16 mouse cellular contexts compared by ENCODE assay signal in genomic region chr4:129297724-129298123, GRCm38 (mm10). TPM values are rescaled to one million over a fixed set of nuclear protein-coding genes. Genes with fewer than 3 reads are reported as not detected.
A peak's percentile ranks its signal among the peaks of the same experiment; 100 is the strongest.
DNase-seq lines count a peak whose midpoint lies in the region; ATAC-seq and TF ChIP-seq lines count a peak whose summit lies in the region.
"Had no signal": no experiment of that assay in that cellular context is flagged by ENCODE, and none has a peak within 500 bp of the region (broad histone marks: within the 10 kb centered on the region; RNA-seq: fewer than 3 reads in every experiment).

No protein-coding gene starts in this region.

- H3K4me1 ChIP-seq in midbrain, embryonic 12.5 days: peaks cover 13% of the 10 kb centered on the region
- no peaks in the 10 kb centered on the region for H3K4me1 ChIP-seq in midbrain, postnatal 0 days (ENCODE audit: insufficient read depth, low read length)
- peaks cover 10% of the 10 kb centered on the region for H3K4me1 ChIP-seq in stomach, embryonic 16.5 days (ENCODE audit: control insufficient read depth, insufficient read depth, low read length)
- H3K4me1 ChIP-seq in forebrain, embryonic 14.5 days (ENCODE audit: control insufficient read depth, insufficient read depth, low read length): no peaks in the 10 kb centered on the region
- H3K4me1 ChIP-seq in liver, embryonic 11.5 days (replicated peaks; ENCODE audit: control insufficient read depth, insufficient read depth, low read length): peaks cover 15% of the 10 kb centered on the region
- H3K4me1 ChIP-seq: hindbrain, embryonic 13.5 days had no signal

- H3K27ac ChIP-seq in gastrocnemius, adult 2 months: peak overlapping the region; percentile 86
- H3K27ac ChIP-seq in midbrain, embryonic 12.5 days (replicated peaks): no peak overlapping the region
- H3K27ac ChIP-seq in midbrain, postnatal 0 days (ENCODE audit: low read depth, low read length): no peak overlapping the region
- H3K27ac ChIP-seq in left cerebral cortex, adult 2 months: no peak overlapping the region
- H3K27ac ChIP-seq in stomach, embryonic 16.5 days (ENCODE audit: low read length): peak overlapping the region; percentile 55; the same call in 1 of the 2 replicates
- H3K27ac ChIP-seq in forebrain, embryonic 14.5 days (ENCODE audit: low read depth, low read length): no peak overlapping the region
- H3K27ac ChIP-seq in liver, embryonic 11.5 days (ENCODE audit: low read depth, low read length): no peak overlapping the region
- H3K27ac ChIP-seq: embryonic facial prominence, embryonic 15.5 days; hindbrain, embryonic 13.5 days; liver, embryonic 14.5 days had no signal

- H3K9me3 ChIP-seq in midbrain, embryonic 12.5 days: no peaks in the 10 kb centered on the region
- no peaks in the 10 kb centered on the region for H3K9me3 ChIP-seq in midbrain, postnatal 0 days (ENCODE audit: low read length)
- H3K9me3 ChIP-seq in stomach, embryonic 16.5 days (replicated peaks; ENCODE audit: control insufficient read depth, low read length): 0 out of 2 replicates have a peak, but pooled peaks cover 4% of the 10 kb centered on the region
- no peaks in the 10 kb centered on the region for H3K9me3 ChIP-seq in forebrain, embryonic 14.5 days (replicated peaks; ENCODE audit: control insufficient read depth, low read length)
- H3K9me3 ChIP-seq in liver, embryonic 11.5 days (ENCODE audit: control insufficient read depth, low read length): no peaks in the 10 kb centered on the region
- H3K9me3 ChIP-seq: embryonic facial prominence, embryonic 15.5 days; hindbrain, embryonic 13.5 days; midbrain, embryonic 13.5 days had no signal

- no peak for DNase-seq in gastrocnemius, adult 2 months
- DNase-seq in gastrocnemius, postnatal 4 days (ENCODE audit: low spot score in 2 of 2): no peak
- no peak for DNase-seq in midbrain, postnatal 0 days (ENCODE audit: low spot score)
- DNase-seq in left cerebral cortex, adult 2 months (ENCODE audit: extremely low spot score in 1 of 2, low spot score in 2 of 2): peak; percentile 28 to 38
- DNase-seq in forebrain, embryonic 14.5 days (ENCODE audit: low spot score): no peak
- DNase-seq in liver, embryonic 11.5 days (ENCODE audit: low spot score): no peak
- DNase-seq: cerebellum, postnatal 25 days; forebrain, postnatal 0 days; kidney, adult 9 months; layer of hippocampus, adult 9-11 months had no signal

- no peak for ATAC-seq in midbrain, embryonic 12.5 days (ENCODE audit: low FRiP score, low read depth)
- ATAC-seq in midbrain, postnatal 0 days (ENCODE audit: low FRiP score): no peak
- peak; percentile 72; the same call in 1 of the 2 replicates for ATAC-seq in stomach, embryonic 16.5 days (ENCODE audit: insufficient read depth, low FRiP score)
- no peak for ATAC-seq in forebrain, embryonic 14.5 days
- ATAC-seq in liver, embryonic 11.5 days (replicated peaks; ENCODE audit: low FRiP score): no peak
- ATAC-seq: forebrain, postnatal 0 days; midbrain, embryonic 13.5 days had no signal

- no peak for TF ChIP-seq CTCF in gastrocnemius, adult 2 months (IDR thresholded peaks at IDR 0.05)
- no peak for TF ChIP-seq CTCF in midbrain, postnatal 0 days (IDR thresholded peaks at IDR 0.05)
- TF ChIP-seq CTCF in left cerebral cortex, adult 2 months (IDR thresholded peaks at IDR 0.05): no peak

- H3K4me2 ChIP-seq in midbrain, embryonic 12.5 days (replicated peaks): no peak overlapping the region
- no peak overlapping the region for H3K4me2 ChIP-seq in midbrain, postnatal 0 days (ENCODE audit: low read depth, low read length, poor library complexity, severe bottlenecking)
- H3K4me2 ChIP-seq in stomach, embryonic 16.5 days (ENCODE audit: low read depth, low read length): no peak overlapping the region
- no peak overlapping the region for H3K4me2 ChIP-seq in forebrain, embryonic 14.5 days (ENCODE audit: low read length)
- H3K4me2 ChIP-seq in liver, embryonic 11.5 days: no peak overlapping the region
- H3K4me2 ChIP-seq: embryonic facial prominence, embryonic 15.5 days; hindbrain, embryonic 13.5 days; midbrain, embryonic 13.5 days had no signal

- WGBS in midbrain, embryonic 12.5 days: 95% methylated on average over 4 of the region's 4 CpGs
- 87% methylated on average over 4 of the region's 4 CpGs for WGBS in midbrain, postnatal 0 days
- WGBS in stomach, embryonic 16.5 days: 71% methylated on average over 4 of the region's 4 CpGs
- WGBS in forebrain, embryonic 14.5 days: 88% methylated on average over 4 of the region's 4 CpGs
- WGBS in liver, embryonic 11.5 days: 82% methylated on average over 4 of the region's 4 CpGs

- 0 out of 2 replicates have a peak overlapping the region, but pooled peaks have one; percentile 1 for H3K9ac ChIP-seq in midbrain, embryonic 12.5 days (replicated peaks)
- H3K9ac ChIP-seq in midbrain, postnatal 0 days (replicated peaks; ENCODE audit: low read length, poor library complexity, severe bottlenecking): no peak overlapping the region
- H3K9ac ChIP-seq in stomach, embryonic 16.5 days (ENCODE audit: low read length): no peak overlapping the region
- H3K9ac ChIP-seq in forebrain, embryonic 14.5 days (ENCODE audit: low read length): no peak overlapping the region
- H3K9ac ChIP-seq in liver, embryonic 11.5 days (ENCODE audit: low read depth, low read length): no peak overlapping the region
- H3K9ac ChIP-seq: embryonic facial prominence, embryonic 15.5 days; forebrain, postnatal 0 days; hindbrain, embryonic 13.5 days; liver, embryonic 14.5 days; midbrain, embryonic 13.5 days had no signal

- intact Hi-C loops in gastrocnemius, adult 2 months (cut with DNase I): no loop called here
- intact Hi-C loops in left cerebral cortex, adult 2 months (cut with DNase I): no loop called here

- H3K36me3 ChIP-seq in midbrain, embryonic 12.5 days: no peaks in the 10 kb centered on the region
- H3K36me3 ChIP-seq in midbrain, postnatal 0 days (ENCODE audit: insufficient read depth, low read length): no peaks in the 10 kb centered on the region
- no peaks in the 10 kb centered on the region for H3K36me3 ChIP-seq in stomach, embryonic 16.5 days (ENCODE audit: control insufficient read depth, insufficient read depth, low read length)
- H3K36me3 ChIP-seq in forebrain, embryonic 14.5 days (ENCODE audit: control insufficient read depth, insufficient read depth, low read length): no peaks in the 10 kb centered on the region
- H3K36me3 ChIP-seq in liver, embryonic 11.5 days (ENCODE audit: control insufficient read depth, insufficient read depth, low read length): no peaks in the 10 kb centered on the region
- H3K36me3 ChIP-seq: embryonic facial prominence, embryonic 15.5 days; hindbrain, embryonic 13.5 days; midbrain, embryonic 13.5 days had no signal

- H3K4me3 ChIP-seq in gastrocnemius, adult 2 months: no peak overlapping the region
- no peak overlapping the region for H3K4me3 ChIP-seq in midbrain, embryonic 12.5 days
- H3K4me3 ChIP-seq in midbrain, postnatal 0 days (ENCODE audit: low read depth, low read length): no peak overlapping the region
- H3K4me3 ChIP-seq in left cerebral cortex, adult 2 months: no peak overlapping the region
- H3K4me3 ChIP-seq in stomach, embryonic 16.5 days (replicated peaks; ENCODE audit: low read length): no peak overlapping the region
- H3K4me3 ChIP-seq in forebrain, embryonic 14.5 days (ENCODE audit: low read depth, low read length): no peak overlapping the region
- H3K4me3 ChIP-seq in liver, embryonic 11.5 days (ENCODE audit: low read depth, low read length): no peak overlapping the region
- H3K4me3 ChIP-seq: embryonic facial prominence, embryonic 15.5 days; hindbrain, embryonic 13.5 days; midbrain, embryonic 13.5 days had no signal

- H3K27me3 ChIP-seq in midbrain, embryonic 12.5 days: peaks cover 11% of the 10 kb centered on the region
- no peaks in the 10 kb centered on the region for H3K27me3 ChIP-seq in midbrain, postnatal 0 days (ENCODE audit: insufficient read depth, low read length)
- H3K27me3 ChIP-seq in stomach, embryonic 16.5 days (ENCODE audit: control insufficient read depth, insufficient read depth, low read length): no peaks in the 10 kb centered on the region
- H3K27me3 ChIP-seq in forebrain, embryonic 14.5 days (replicated peaks; ENCODE audit: control insufficient read depth, insufficient read depth, low read length): no peaks in the 10 kb centered on the region
- H3K27me3 ChIP-seq in liver, embryonic 11.5 days (replicated peaks; ENCODE audit: control insufficient read depth, insufficient read depth, low read length): 0 out of 2 replicates have a peak, but pooled peaks cover 4% of the 10 kb centered on the region
- H3K27me3 ChIP-seq: embryonic facial prominence, embryonic 15.5 days had no signal

RNA-seq across cellular contexts. Expression of gene Sync, which starts 10.3 kb away (rescaled TPM):
- total RNA-seq in gastrocnemius, adult 2 months (2021): 10 to 100 TPM; 39.9 to 46.5 TPM
- 10 to 100 TPM; 77.8 to 78.7 TPM for total RNA-seq in gastrocnemius, postnatal 4 days (2021)
- polyA plus RNA-seq in midbrain, embryonic 12.5 days (2016; fragmentation: Nextera tagmentation; extraction: Ambion mirVana): 0.62 and 0.66 TPM in 2 replicates
- total RNA-seq in midbrain, postnatal 0 days (2014; rRNA removed): 2.1 and 2.6 TPM in 2 replicates
- 1.1 and 1.3 TPM in 2 replicates for polyA plus RNA-seq in midbrain, postnatal 0 days (2015; fragmentation: Nextera tagmentation; extraction: Ambion mirVana)
- total RNA-seq in left cerebral cortex, adult 2 months (2021): 1 to 10 TPM; 1.8 to 2.2 TPM
- polyA plus RNA-seq in stomach, embryonic 16.5 days (2015; fragmentation: Nextera tagmentation; extraction: Ambion mirVana): 3.0 and 3.9 TPM in 2 replicates
- polyA plus RNA-seq in forebrain, embryonic 14.5 days (2014; fragmentation: Nextera tagmentation; extraction: Ambion mirVana): 0.14 and 0.24 TPM in 2 replicates
- 0.36 and 0.40 TPM in 2 replicates for polyA plus RNA-seq in liver, embryonic 11.5 days (2014; fragmentation: Nextera tagmentation; extraction: Ambion mirVana)

RNA-seq across cellular contexts. Expression of gene C77080, which starts 36.5 kb away (rescaled TPM):
- 1 to 10 TPM; 2.0 to 2.1 TPM for total RNA-seq in gastrocnemius, adult 2 months (2021)
- 1 to 10 TPM; 8.2 to 9.7 TPM for total RNA-seq in gastrocnemius, postnatal 4 days (2021)
- polyA plus RNA-seq in midbrain, embryonic 12.5 days (2016; fragmentation: Nextera tagmentation; extraction: Ambion mirVana): 5.2 and 6.3 TPM in 2 replicates
- total RNA-seq in midbrain, postnatal 0 days (2014; rRNA removed): 16.6 and 25.6 TPM in 2 replicates
- polyA plus RNA-seq in midbrain, postnatal 0 days (2015; fragmentation: Nextera tagmentation; extraction: Ambion mirVana): 5.2 and 5.5 TPM in 2 replicates
- total RNA-seq in left cerebral cortex, adult 2 months (2021): 10 to 100 TPM; 22.5 to 25.9 TPM
- 8.2 and 8.5 TPM in 2 replicates for polyA plus RNA-seq in stomach, embryonic 16.5 days (2015; fragmentation: Nextera tagmentation; extraction: Ambion mirVana)
- 3.6 and 4.2 TPM in 2 replicates for polyA plus RNA-seq in forebrain, embryonic 14.5 days (2014; fragmentation: Nextera tagmentation; extraction: Ambion mirVana)
- polyA plus RNA-seq in liver, embryonic 11.5 days (2014; fragmentation: Nextera tagmentation; extraction: Ambion mirVana): 1.2 and 1.6 TPM in 2 replicates

RNA-seq across cellular contexts. Expression of gene Rbbp4, which starts 37.4 kb away (rescaled TPM):
- total RNA-seq in gastrocnemius, adult 2 months (2021): 10 to 100 TPM; 38.5 to 46.9 TPM
- 100 to 1,000 TPM; 166 to 179 TPM for total RNA-seq in gastrocnemius, postnatal 4 days (2021)
- 497 and 529 TPM in 2 replicates for polyA plus RNA-seq in midbrain, embryonic 12.5 days (2016; fragmentation: Nextera tagmentation; extraction: Ambion mirVana)
- 79.2 and 82.4 TPM in 2 replicates for total RNA-seq in midbrain, postnatal 0 days (2014; rRNA removed)
- polyA plus RNA-seq in midbrain, postnatal 0 days (2015; fragmentation: Nextera tagmentation; extraction: Ambion mirVana): 187 and 198 TPM in 2 replicates
- total RNA-seq in left cerebral cortex, adult 2 months (2021): 100 to 1,000 TPM; 115 to 123 TPM
- polyA plus RNA-seq in stomach, embryonic 16.5 days (2015; fragmentation: Nextera tagmentation; extraction: Ambion mirVana): 287 and 291 TPM in 2 replicates
- 428 and 447 TPM in 2 replicates for polyA plus RNA-seq in forebrain, embryonic 14.5 days (2014; fragmentation: Nextera tagmentation; extraction: Ambion mirVana)
- polyA plus RNA-seq in liver, embryonic 11.5 days (2014; fragmentation: Nextera tagmentation; extraction: Ambion mirVana): 318 and 355 TPM in 2 replicates

RNA-seq across cellular contexts. Expression of gene Zbtb8os, which starts 37.8 kb away (rescaled TPM):
- total RNA-seq in gastrocnemius, adult 2 months (2021): 10 to 100 TPM; 24.8 to 28.9 TPM
- total RNA-seq in gastrocnemius, postnatal 4 days (2021): 10 to 100 TPM; 28.2 to 28.8 TPM
- polyA plus RNA-seq in midbrain, embryonic 12.5 days (2016; fragmentation: Nextera tagmentation; extraction: Ambion mirVana): 36.4 TPM in 2 replicates
- 2.9 and 4.1 TPM in 2 replicates for total RNA-seq in midbrain, postnatal 0 days (2014; rRNA removed)
- polyA plus RNA-seq in midbrain, postnatal 0 days (2015; fragmentation: Nextera tagmentation; extraction: Ambion mirVana): 15.6 and 20.6 TPM in 2 replicates
- total RNA-seq in left cerebral cortex, adult 2 months (2021): 10 to 100 TPM; 29.4 to 30.1 TPM
- 44.4 and 46.6 TPM in 2 replicates for polyA plus RNA-seq in stomach, embryonic 16.5 days (2015; fragmentation: Nextera tagmentation; extraction: Ambion mirVana)
- polyA plus RNA-seq in forebrain, embryonic 14.5 days (2014; fragmentation: Nextera tagmentation; extraction: Ambion mirVana): 27.7 and 37.1 TPM in 2 replicates
- 42.2 and 53.9 TPM in 2 replicates for polyA plus RNA-seq in liver, embryonic 11.5 days (2014; fragmentation: Nextera tagmentation; extraction: Ambion mirVana)

Comparison
In these comparisons a context has a peak if more than half of its experiments do, and no peak if none do; other contexts are left out.
1. DNase-seq: peak in left cerebral cortex, adult 2 months (2 of 2); none in gastrocnemius, adult 2 months (single experiment), gastrocnemius, postnatal 4 days (0 of 2), midbrain, postnatal 0 days (single experiment), forebrain, embryonic 14.5 days (single experiment) and liver, embryonic 11.5 days (single experiment).
2. H3K27ac ChIP-seq: peak in gastrocnemius, adult 2 months (single experiment) and stomach, embryonic 16.5 days (single experiment); none in midbrain, embryonic 12.5 days (single experiment), midbrain, postnatal 0 days (single experiment), left cerebral cortex, adult 2 months (single experiment), forebrain, embryonic 14.5 days (single experiment) and liver, embryonic 11.5 days (single experiment).